8 mouse cellular contexts compared by ENCODE assay signal in the genomic region with DNA sequence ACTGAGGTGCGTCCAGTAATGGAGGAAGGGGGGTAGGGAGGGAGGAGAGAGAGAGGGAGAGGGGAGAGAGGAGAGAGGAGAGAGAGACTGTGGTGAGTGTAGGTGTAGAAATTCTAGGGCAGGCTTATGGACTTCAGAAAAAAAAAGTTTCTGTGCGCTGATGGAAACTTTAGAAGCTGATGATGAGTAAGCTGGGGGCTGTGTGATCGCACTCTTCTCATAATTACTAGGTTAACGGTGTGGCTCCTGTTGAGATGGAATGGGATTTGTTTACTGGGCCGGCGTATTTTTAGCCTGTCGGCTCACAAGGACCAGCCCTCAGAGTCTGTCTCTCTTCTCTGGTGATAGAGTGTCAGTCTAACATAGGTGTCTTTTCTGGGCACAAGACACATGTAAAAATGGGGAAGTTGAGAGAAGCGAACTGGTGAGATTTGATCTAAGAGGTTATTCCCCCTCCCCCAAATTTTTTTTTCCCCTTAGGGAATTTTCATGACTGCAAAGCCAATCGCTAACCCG. TPM values are rescaled to one million over a fixed set of nuclear protein-coding genes. Genes with fewer than 3 reads are reported as not detected.
DNase-seq lines count a peak whose midpoint lies in the region; ATAC-seq lines count a peak whose summit lies in the region.

No protein-coding gene starts in this region.

- H3K4me1 ChIP-seq in kidney, embryonic 14.5 days (ENCODE audit: control insufficient read depth, insufficient read depth, low read length) = peaks cover 12% of the 10 kb centered on the region; the same call in 1 of the 2 replicates
- H3K4me1 ChIP-seq in forebrain, embryonic 14.5 days (ENCODE audit: control insufficient read depth, insufficient read depth, low read length) = peaks cover 6% of the 10 kb centered on the region; the same call in 1 of the 2 replicates
- H3K4me1 ChIP-seq in limb, embryonic 12.5 days (replicated peaks) = peaks cover 21% of the 10 kb centered on the region
- peaks cover 14% of the 10 kb centered on the region; the same call in 1 of the 2 replicates for H3K4me1 ChIP-seq in neural tube, embryonic 14.5 days (ENCODE audit: control insufficient read depth, insufficient read depth, low read length)

- no peak for DNase-seq in kidney, postnatal 14 days
- DNase-seq in MEL-GATA-1-ER (ENCODE audit: extremely low read depth, low read depth) = peak; percentile 87
- no peak for DNase-seq in forebrain, embryonic 14.5 days (ENCODE audit: low spot score)
- no peak for DNase-seq in right cerebral cortex, adult 18-20 months
- no peak for DNase-seq in urinary bladder, postnatal 14 days (ENCODE audit: low spot score)

- 6% methylated on average over 10 of the region's 10 CpGs for WGBS in kidney, embryonic 14.5 days
- 9% methylated on average over 10 of the region's 10 CpGs for WGBS in forebrain, embryonic 14.5 days
- 9% methylated on average over 10 of the region's 10 CpGs for WGBS in limb, embryonic 12.5 days
- 9% methylated on average over 10 of the region's 10 CpGs for WGBS in neural tube, embryonic 14.5 days

- peak overlapping the region; percentile 57 for H3K4me2 ChIP-seq in kidney, embryonic 14.5 days (replicated peaks; ENCODE audit: low read depth, low read length)
- H3K4me2 ChIP-seq in forebrain, embryonic 14.5 days (ENCODE audit: low read length) = peak overlapping the region; percentile 80
- peak overlapping the region; percentile 80 for H3K4me2 ChIP-seq in limb, embryonic 12.5 days
- H3K4me2 ChIP-seq in neural tube, embryonic 14.5 days (ENCODE audit: low read depth, low read length) = peak overlapping the region; percentile 83

- H3K27me3 ChIP-seq in kidney, embryonic 14.5 days (ENCODE audit: control insufficient read depth, insufficient read depth, low read length) = no peaks in the 10 kb centered on the region
- no peaks in the 10 kb centered on the region for H3K27me3 ChIP-seq in forebrain, embryonic 14.5 days (replicated peaks; ENCODE audit: control insufficient read depth, insufficient read depth, low read length)
- no peaks in the 10 kb centered on the region for H3K27me3 ChIP-seq in limb, embryonic 12.5 days
- H3K27me3 ChIP-seq in neural tube, embryonic 14.5 days (ENCODE audit: control insufficient read depth, insufficient read depth, low read length) = no peaks in the 10 kb centered on the region

- H3K27ac ChIP-seq in kidney, embryonic 14.5 days (ENCODE audit: low read depth, low read length) = peak overlapping the region; percentile 95; the same call in 1 of the 2 replicates
- H3K27ac ChIP-seq in forebrain, embryonic 14.5 days (ENCODE audit: low read depth, low read length) = no peak overlapping the region
- peak overlapping the region; percentile 93 for H3K27ac ChIP-seq in limb, embryonic 12.5 days
- no peak overlapping the region for H3K27ac ChIP-seq in neural tube, embryonic 14.5 days (ENCODE audit: low read depth, low read length)

- no peaks in the 10 kb centered on the region for H3K36me3 ChIP-seq in kidney, embryonic 14.5 days (ENCODE audit: control insufficient read depth, insufficient read depth, low read length)
- no peaks in the 10 kb centered on the region for H3K36me3 ChIP-seq in forebrain, embryonic 14.5 days (ENCODE audit: control insufficient read depth, insufficient read depth, low read length)
- peaks cover 5% of the 10 kb centered on the region; the same call in 1 of the 2 replicates for H3K36me3 ChIP-seq in limb, embryonic 12.5 days
- H3K36me3 ChIP-seq in neural tube, embryonic 14.5 days (ENCODE audit: control insufficient read depth, insufficient read depth, low read length) = no peaks in the 10 kb centered on the region

- H3K9ac ChIP-seq in kidney, embryonic 14.5 days (ENCODE audit: low read depth, low read length) = peak overlapping the region; percentile 89; the same call in 1 of the 2 replicates
- H3K9ac ChIP-seq in forebrain, embryonic 14.5 days (ENCODE audit: low read length) = peak overlapping the region; percentile 92; the same call in 1 of the 2 replicates
- H3K9ac ChIP-seq in limb, embryonic 12.5 days (replicated peaks) = peak overlapping the region; percentile 88
- peak overlapping the region; percentile 88; the same call in 1 of the 2 replicates for H3K9ac ChIP-seq in neural tube, embryonic 14.5 days (replicated peaks; ENCODE audit: low read depth, low read length)

- no peaks in the 10 kb centered on the region for H3K9me3 ChIP-seq in kidney, embryonic 14.5 days (ENCODE audit: control insufficient read depth, low read length)
- H3K9me3 ChIP-seq in forebrain, embryonic 14.5 days (replicated peaks; ENCODE audit: control insufficient read depth, low read length) = no peaks in the 10 kb centered on the region
- no peaks in the 10 kb centered on the region for H3K9me3 ChIP-seq in limb, embryonic 12.5 days
- H3K9me3 ChIP-seq in neural tube, embryonic 14.5 days (ENCODE audit: control insufficient read depth, low read length) = no peaks in the 10 kb centered on the region

- ATAC-seq in kidney, embryonic 14.5 days (ENCODE audit: low FRiP score, low TSS enrichment) = no peak
- no peak for ATAC-seq in forebrain, embryonic 14.5 days
- ATAC-seq in limb, embryonic 12.5 days (ENCODE audit: insufficient number of reproducible peaks, insufficient read depth, low FRiP score, low TSS enrichment, low read depth) = no peak
- no peak for ATAC-seq in neural tube, embryonic 14.5 days (ENCODE audit: low read depth)

- peak overlapping the region; percentile 87 for H3K4me3 ChIP-seq in kidney, embryonic 14.5 days (ENCODE audit: low read length)
- peak overlapping the region; percentile 88 for H3K4me3 ChIP-seq in forebrain, embryonic 14.5 days (ENCODE audit: low read depth, low read length)
- peak overlapping the region; percentile 88 for H3K4me3 ChIP-seq in limb, embryonic 12.5 days (replicated peaks)
- peak overlapping the region; percentile 90 for H3K4me3 ChIP-seq in neural tube, embryonic 14.5 days (ENCODE audit: low read depth, low read length)

RNA-seq across cellular contexts. Expression of a gene that starts 1.0 kb away (rescaled TPM):
- polyA plus RNA-seq in kidney, embryonic 14.5 days (2014; fragmentation: Nextera tagmentation; extraction: Ambion mirVana) = 9.4 and 18.1 TPM in 2 replicates
- polyA plus RNA-seq in forebrain, embryonic 14.5 days (2014; fragmentation: Nextera tagmentation; extraction: Ambion mirVana) = 4.0 and 4.4 TPM in 2 replicates
- polyA plus RNA-seq in limb, embryonic 12.5 days (2016; fragmentation: Nextera tagmentation; extraction: Ambion mirVana) = 18.7 and 23.3 TPM in 2 replicates
- 4.6 and 8.3 TPM in 2 replicates for polyA plus RNA-seq in neural tube, embryonic 14.5 days (2014; fragmentation: Nextera tagmentation; extraction: Ambion mirVana)

RNA-seq across cellular contexts. Expression of a gene that starts 47.0 kb away (rescaled TPM):
- polyA plus RNA-seq in kidney, embryonic 14.5 days (2014; fragmentation: Nextera tagmentation; extraction: Ambion mirVana) = 24.3 and 33.0 TPM in 2 replicates
- polyA plus RNA-seq in forebrain, embryonic 14.5 days (2014; fragmentation: Nextera tagmentation; extraction: Ambion mirVana) = 48.3 and 54.8 TPM in 2 replicates
- 36.5 and 38.9 TPM in 2 replicates for polyA plus RNA-seq in limb, embryonic 12.5 days (2016; fragmentation: Nextera tagmentation; extraction: Ambion mirVana)
- polyA plus RNA-seq in neural tube, embryonic 14.5 days (2014; fragmentation: Nextera tagmentation; extraction: Ambion mirVana) = 45.6 and 51.0 TPM in 2 replicates

RNA-seq across cellular contexts. Expression of a gene that starts 56.5 kb away (rescaled TPM):
- polyA plus RNA-seq in kidney, embryonic 14.5 days (2014; fragmentation: Nextera tagmentation; extraction: Ambion mirVana) = 14.0 and 22.6 TPM in 2 replicates
- polyA plus RNA-seq in forebrain, embryonic 14.5 days (2014; fragmentation: Nextera tagmentation; extraction: Ambion mirVana) = 7.0 and 7.9 TPM in 2 replicates
- 31.3 and 34.0 TPM in 2 replicates for polyA plus RNA-seq in limb, embryonic 12.5 days (2016; fragmentation: Nextera tagmentation; extraction: Ambion mirVana)
- 10.9 and 11.6 TPM in 2 replicates for polyA plus RNA-seq in neural tube, embryonic 14.5 days (2014; fragmentation: Nextera tagmentation; extraction: Ambion mirVana)

Comparison
In these comparisons a context has a peak if more than half of its experiments do, and no peak if none do; other contexts are left out.
1. H3K27ac ChIP-seq: peak in kidney, embryonic 14.5 days (single experiment) and limb, embryonic 12.5 days (single experiment); none in forebrain, embryonic 14.5 days (single experiment) and neural tube, embryonic 14.5 days (single experiment).
2. Peak in every context shown above with its lines, with median percentiles within 50 percentile points of each other: H3K4me2 ChIP-seq, H3K4me3 ChIP-seq and H3K9ac ChIP-seq.